8 mouse cellular contexts compared by ENCODE assay signal in genomic region chr2:30495909-30496861, GRCm38 (mm10). TPM values are rescaled to one million over a fixed set of nuclear protein-coding genes. Genes with fewer than 3 reads are reported as not detected.
DNase-seq lines count a peak whose midpoint lies in the region; ATAC-seq lines count a peak whose summit lies in the region.

No protein-coding gene starts in this region.

- intact Hi-C loops in heart, postnatal 25 days (cut with DNase I): no loop called here

- H3K27ac ChIP-seq in brown adipose tissue, adult 24 weeks (replicated peaks; ENCODE audit: low read depth, low read length): no peak overlapping the region
- H3K27ac ChIP-seq in forebrain, embryonic 15.5 days (replicated peaks): no peak overlapping the region
- H3K27ac ChIP-seq in liver, embryonic 16.5 days (ENCODE audit: low read length): no peak overlapping the region
- H3K27ac ChIP-seq in neural tube, embryonic 11.5 days (ENCODE audit: low read depth, low read length): no peak overlapping the region

- H3K4me3 ChIP-seq in brown adipose tissue, adult 24 weeks (ENCODE audit: insufficient read depth, low read depth, low read length): peak overlapping the region; percentile 37
- peak overlapping the region; percentile 33 for H3K4me3 ChIP-seq in forebrain, embryonic 15.5 days
- H3K4me3 ChIP-seq in liver, embryonic 16.5 days (ENCODE audit: low read depth, low read length): peak overlapping the region; percentile 2; the same call in 1 of the 2 replicates
- H3K4me3 ChIP-seq in neural tube, embryonic 11.5 days (ENCODE audit: low read depth, low read length): 0 out of 2 replicates have a peak overlapping the region, but pooled peaks have one; percentile 8

- 27% methylated on average over 22 of the region's 22 CpGs for WGBS in forebrain, embryonic 15.5 days
- 25% methylated on average over 22 of the region's 22 CpGs for WGBS in liver, embryonic 16.5 days (ENCODE audit: insufficient replicate concordance)
- WGBS in neural tube, embryonic 11.5 days: 27% methylated on average over 22 of the region's 22 CpGs

- peak overlapping the region; percentile 25; the same call in 1 of the 2 replicates for H3K9ac ChIP-seq in forebrain, embryonic 15.5 days (replicated peaks)
- H3K9ac ChIP-seq in liver, embryonic 16.5 days (ENCODE audit: low read depth, low read length): no peak overlapping the region
- no peak overlapping the region; the same call in 1 of the 2 replicates for H3K9ac ChIP-seq in neural tube, embryonic 11.5 days (ENCODE audit: low read length)

- peak; percentile 96 for ATAC-seq in forebrain, embryonic 15.5 days (replicated peaks)
- ATAC-seq in liver, embryonic 16.5 days (ENCODE audit: low read depth): peak; percentile 85
- ATAC-seq in neural tube, embryonic 11.5 days (ENCODE audit: insufficient read depth, low FRiP score, low TSS enrichment): peak; percentile 88

- no peaks in the 10 kb centered on the region for H3K36me3 ChIP-seq in forebrain, embryonic 15.5 days
- no peaks in the 10 kb centered on the region for H3K36me3 ChIP-seq in liver, embryonic 16.5 days (ENCODE audit: control insufficient read depth, insufficient read depth)
- no peaks in the 10 kb centered on the region for H3K36me3 ChIP-seq in neural tube, embryonic 11.5 days (ENCODE audit: control insufficient read depth, insufficient read depth, low read length)

- peak; percentile 78 for DNase-seq in CD4-positive, CD25-positive, alpha-beta regulatory T cell, adult 2 months (ENCODE audit: low read depth, low spot score)
- DNase-seq in heart, postnatal 25 days (ENCODE audit: low spot score): peak; percentile 43
- peak; percentile 77 to 84 for DNase-seq in kidney, postnatal 4 days
- DNase-seq in neural tube, embryonic 11.5 days (ENCODE audit: low spot score): peak; percentile 77
- peak; percentile 79 for DNase-seq in testis, postnatal 10 days (ENCODE audit: low spot score)

- H3K9me3 ChIP-seq in forebrain, embryonic 15.5 days: no peaks in the 10 kb centered on the region
- H3K9me3 ChIP-seq in liver, embryonic 16.5 days (replicated peaks; ENCODE audit: control insufficient read depth, low read length): no peaks in the 10 kb centered on the region
- H3K9me3 ChIP-seq in neural tube, embryonic 11.5 days (ENCODE audit: control insufficient read depth, low read length): no peaks in the 10 kb centered on the region

- H3K27me3 ChIP-seq in forebrain, embryonic 15.5 days: no peaks in the 10 kb centered on the region
- H3K27me3 ChIP-seq in liver, embryonic 16.5 days (ENCODE audit: control insufficient read depth, insufficient read depth, low read depth, low read length): no peaks in the 10 kb centered on the region
- H3K27me3 ChIP-seq in neural tube, embryonic 11.5 days (ENCODE audit: control insufficient read depth, insufficient read depth, low read length): no peaks in the 10 kb centered on the region

- H3K4me2 ChIP-seq in forebrain, embryonic 15.5 days (replicated peaks): peak overlapping the region; percentile 51
- H3K4me2 ChIP-seq in liver, embryonic 16.5 days (ENCODE audit: low read depth, low read length): peak overlapping the region; percentile 28; the same call in 1 of the 2 replicates
- H3K4me2 ChIP-seq in neural tube, embryonic 11.5 days (ENCODE audit: low read depth): peak overlapping the region; percentile 44

- peaks cover 5% of the 10 kb centered on the region; the same call in 1 of the 2 replicates for H3K4me1 ChIP-seq in brown adipose tissue, adult 24 weeks (ENCODE audit: control insufficient read depth, insufficient read depth, insufficient read length, low read length)
- H3K4me1 ChIP-seq in forebrain, embryonic 15.5 days: peaks cover 5% of the 10 kb centered on the region
- H3K4me1 ChIP-seq in liver, embryonic 16.5 days (ENCODE audit: control insufficient read depth, low read depth, low read length): peaks cover 2% of the 10 kb centered on the region
- H3K4me1 ChIP-seq in neural tube, embryonic 11.5 days (ENCODE audit: control insufficient read depth, insufficient read depth, low read length): peaks cover 3% of the 10 kb centered on the region; the same call in 1 of the 2 replicates

RNA-seq across cellular contexts. Expression of gene Ier5l, which starts 22.2 kb away (rescaled TPM):
- polyA plus RNA-seq in brown adipose tissue, adult 24 weeks (2012; ENCODE audit: insufficient read depth, insufficient read length, missing spikeins): 2.5 and 3.5 TPM in 2 replicates
- 2.0 and 2.5 TPM in 2 replicates for polyA plus RNA-seq in forebrain, embryonic 15.5 days (2015; fragmentation: Nextera tagmentation; extraction: Ambion mirVana)
- 1 to 10 TPM; 4.1 to 6.9 TPM for total RNA-seq in heart, postnatal 25 days (2021)
- 0.07 TPM in 1 of 2 replicates, not detected in the other for polyA plus RNA-seq in liver, embryonic 16.5 days (2015; fragmentation: Nextera tagmentation; extraction: Ambion mirVana)
- polyA plus RNA-seq in neural tube, embryonic 11.5 days (2014; fragmentation: Nextera tagmentation; extraction: Ambion mirVana): 10.5 and 11.9 TPM in 2 replicates
